Mouse (Mus musculus) neural tube, embryonic 15.5 days (tissue): ENCODE results near the gene Gpr101. TPM values are rescaled to one million over a fixed set of nuclear protein-coding genes. Genes with fewer than 3 reads are reported as not detected.

Source experiments
- ATAC-seq: fragments of 200-750 bp; cut with Nextera tagmentation; 2 replicates; pipeline ENCODE4 v1.8.0; 2017; ENCODE audit warnings: mild to moderate bottlenecking, moderate TSS enrichment, moderate library complexity; ENCODE audit not compliant: low FRiP score
- H3K27ac ChIP-seq: fragments of 300-500 bp; sonication (generic); replicated peaks from 2 replicates; pipeline ENCODE4 v1.5.1; 2015; ENCODE audit warnings: mild to moderate bottlenecking, inconsistent platforms
- H3K27me3 ChIP-seq: fragments of 300-500 bp; sonication (generic); replicated peaks from 2 replicates; pipeline ENCODE4 v1.6.1; 2015; ENCODE audit warnings: inconsistent platforms
- H3K36me3 ChIP-seq: fragments of 300-500 bp; sonication (generic); 2 replicates; pipeline ENCODE4 v1.6.1; 2015; ENCODE audit warnings: inconsistent platforms
- H3K4me1 ChIP-seq: fragments of 300-500 bp; sonication (generic); 2 replicates; pipeline ENCODE4 v1.6.1; 2015; ENCODE audit warnings: inconsistent platforms
- H3K4me2 ChIP-seq: fragments of 300-500 bp; sonication (generic); 2 replicates; pipeline ENCODE4 v1.6.1; 2015; ENCODE audit warnings: inconsistent platforms, mild to moderate bottlenecking, moderate library complexity
- H3K4me3 ChIP-seq: fragments of 300-500 bp; sonication (generic); replicated peaks from 2 replicates; pipeline ENCODE4 v1.5.1; 2015; ENCODE audit warnings: mild to moderate bottlenecking, inconsistent platforms
- H3K9ac ChIP-seq: fragments of 300-500 bp; sonication (generic); replicated peaks from 2 replicates; pipeline ENCODE4 v1.6.1; 2015; ENCODE audit warnings: mild to moderate bottlenecking, inconsistent platforms
- H3K9me3 ChIP-seq: fragments of 300-500 bp; sonication (generic); replicated peaks from 2 replicates; pipeline ENCODE4 v1.6.1; 2016; ENCODE audit warnings: inconsistent platforms
- WGBS: fragments of 180-500 bp; shearing (Covaris S2); methylation state at CpG from one replicate; pipeline ENCODE4 v1.1.7; 2015; ENCODE audit warnings: mixed read lengths; 5-methylcytosine and 5-hydroxymethylcytosine counted together
- polyA plus RNA-seq: library from polyadenylated mRNA; unstranded; fragments of >200 nt; fragmentation: Nextera tagmentation; extraction: Ambion mirVana; gene quantifications from 2 replicates; pipeline ENCODE4 v1.2.1, GENCODE M21; 2015

Gpr101 gene
- polyA plus RNA-seq: 0.46 and 0.63 TPM in 2 replicates

- Histone ChIP-seq H3K9ac (peak within 1 kb of the TSS; percentile 8; the same call in 1 of the 2 replicates), H3K27ac (no peak within 1 kb of the TSS), H3K4me3 (peak within 1 kb of the TSS; percentile 43), H3K4me1 (no peaks in the 10 kb centered on the region), H3K27me3 (no peaks in the 10 kb centered on the region; the same call in 1 of the 2 replicates), H3K36me3 (no peaks in the 10 kb centered on the region), H3K4me2 (peak within 1 kb of the TSS; percentile 64), H3K9me3 (no peaks in the 10 kb centered on the region)
- ATAC-seq: peak; percentile 76
- WGBS: 12% methylated on average over 19 of the region's 28 CpGs
Measured at GRCm38 (mm10) chrX:57503634-57504033, at the start of gene Gpr101. Gpr101 (minus strand) TSS chrX:57503757.

GRCm38 (mm10) chrX:57521117-57522095, 17.8 kb upstream of the Gpr101 start:
- WGBS: 39% methylated on average over 28 of the region's 28 CpGs
- H3K9ac ChIP-seq: no peak overlapping the region
- no peak overlapping the region for H3K27ac ChIP-seq
- no peaks in the 10 kb centered on the region for H3K36me3 ChIP-seq
- peak overlapping the region; percentile 44 for H3K4me2 ChIP-seq
- no peaks in the 10 kb centered on the region for H3K27me3 ChIP-seq
- peak overlapping the region; percentile 14 for H3K4me3 ChIP-seq
- H3K9me3 ChIP-seq: no peaks in the 10 kb centered on the region
- ATAC-seq: peak; percentile 45; the same call in 1 of the 2 replicates
- H3K4me1 ChIP-seq: peaks cover 2% of the 10 kb centered on the region; the same call in 1 of the 2 replicates

GRCm38 (mm10) chrX:57506247-57506646, 2.7 kb upstream of the Gpr101 start:
- H3K9me3 ChIP-seq: no peaks in the 10 kb centered on the region
- H3K4me2 ChIP-seq: no peak overlapping the region
- ATAC-seq: no peak
- H3K27ac ChIP-seq: no peak overlapping the region
- H3K9ac ChIP-seq: no peak overlapping the region
- H3K4me3 ChIP-seq: no peak overlapping the region
- WGBS: 89% methylated on average over 1 of the region's 1 CpGs
- H3K36me3 ChIP-seq: no peaks in the 10 kb centered on the region
- H3K27me3 ChIP-seq: no peaks in the 10 kb centered on the region; the same call in 1 of the 2 replicates
- H3K4me1 ChIP-seq: no peaks in the 10 kb centered on the region

Other genes with a start within 250 kb of the Gpr101 start
- 5.6 and 9.8 TPM in 2 replicates for gene Arhgef6, start 165.0 kb downstream of the Gpr101 start, polyA plus RNA-seq
- 136 and 142 TPM in 2 replicates for gene Rbmx, start 110.7 kb downstream of the Gpr101 start, polyA plus RNA-seq
- not detected in 2 replicates for gene Gm364, start 94.6 kb downstream of the Gpr101 start, polyA plus RNA-seq